Comparison of ENCODE assay signal across 8 mouse cellular contexts in genomic region chr13:15462830-15463491, GRCm38 (mm10). TPM values are rescaled to one million over a fixed set of nuclear protein-coding genes. Genes with fewer than 3 reads are reported as not detected.
A peak's percentile ranks its signal among the peaks of the same experiment; 100 is the strongest.
DNase-seq lines count a peak whose midpoint lies in the region; ATAC-seq lines count a peak whose summit lies in the region.

TSS of gene Gli3 (plus strand) at chr13:15463235.

- peak within 1 kb of the TSS; percentile 97 for H3K27ac ChIP-seq in hindbrain, embryonic 11.5 days (ENCODE audit: low read depth, low read length)

- WGBS in hindbrain, embryonic 11.5 days = under 1% methylated on average over 28 of the region's 76 CpGs

- H3K27me3 ChIP-seq in hindbrain, embryonic 11.5 days (ENCODE audit: control insufficient read depth, insufficient read depth, low read length) = no peaks in the 10 kb centered on the region; the same call in 1 of the 2 replicates

- H3K4me1 ChIP-seq in hindbrain, embryonic 11.5 days (replicated peaks; ENCODE audit: control insufficient read depth, insufficient read depth, low read length) = no peaks in the 10 kb centered on the region; the same call in none of the 2 replicates

- H3K9ac ChIP-seq in hindbrain, embryonic 11.5 days (ENCODE audit: low read depth, low read length) = peak within 1 kb of the TSS; percentile 97

- peak within 1 kb of the TSS; percentile 88 for H3K4me3 ChIP-seq in hindbrain, embryonic 11.5 days (ENCODE audit: low read depth, low read length)

- no peaks in the 10 kb centered on the region for H3K9me3 ChIP-seq in hindbrain, embryonic 11.5 days (ENCODE audit: control insufficient read depth, low read length)

- DNase-seq in adipocyte (ENCODE audit: low spot score) = peak; percentile 53
- peak; percentile 59 to 77 for DNase-seq in cerebellum, postnatal 10 days
- DNase-seq in frontal cortex, postnatal 36 days (ENCODE audit: low spot score in 2 of 2) = peak; percentile 9 to 24
- DNase-seq in hindbrain, embryonic 11.5 days (ENCODE audit: low spot score) = peak; percentile 87
- DNase-seq in left cerebral cortex, adult 8-10 months (ENCODE audit: low spot score in 2 of 2) = peak in 1 of 2 experiments; percentile 25
- peak; percentile 44 for DNase-seq in lung, postnatal 36 days
- peak; percentile 36 for DNase-seq in right cerebral cortex, postnatal 25 days
- DNase-seq in c-Kit-positive CD71-positive TER-119-positive erythroid progenitor cells, embryonic 14.5 days (ENCODE audit: low spot score) = no peak

- peak within 1 kb of the TSS; percentile 81 for H3K4me2 ChIP-seq in hindbrain, embryonic 11.5 days (replicated peaks; ENCODE audit: low read depth, low read length)

- peak; percentile 94 for ATAC-seq in hindbrain, embryonic 11.5 days (ENCODE audit: low FRiP score)

- H3K36me3 ChIP-seq in hindbrain, embryonic 11.5 days (ENCODE audit: control insufficient read depth, insufficient read depth, low read length) = no peaks in the 10 kb centered on the region

RNA-seq across cellular contexts. Expression of gene Gli3, which starts in this region (rescaled TPM):
- polyA plus RNA-seq in hindbrain, embryonic 11.5 days (2014; fragmentation: Nextera tagmentation; extraction: Ambion mirVana) = 31.0 and 34.5 TPM in 2 replicates
- total RNA-seq in left cerebral cortex, adult 8-10 months (2022) = 10 to 100 TPM in 3 of 4 experiments, 1 to 10 TPM in 1; 9.1 to 11.9 (median 11.7) TPM
